Mouse (Mus musculus): ENCODE results near the gene Olfr619. TPM values are rescaled to one million over a fixed set of nuclear protein-coding genes. Genes with fewer than 3 reads are reported as not detected.

Olfr619 gene
- polyA plus RNA-seq, 1 experiment from 2014 or later, result not detected

Small RNAs within 50 kb of the gene (microRNA-seq; reads per million reads assigned to microRNA genes)
- gene Gm26506, result not detected

Other genes with a start within 250 kb of the Olfr619 start
- gene Olfr601, start 237.9 kb upstream of the Olfr619 start, polyA plus RNA-seq (2016; fragmentation: Nextera tagmentation; extraction: Ambion mirVana), result not detected in 2 replicates
- gene Olfr603, start 214.4 kb upstream of the Olfr619 start, polyA plus RNA-seq (2016; fragmentation: Nextera tagmentation; extraction: Ambion mirVana), result not detected in 2 replicates
- gene Usp17lc, start 185.5 kb upstream of the Olfr619 start, polyA plus RNA-seq (2016; fragmentation: Nextera tagmentation; extraction: Ambion mirVana), result not detected in 2 replicates
- gene Olfr605, start 155.1 kb upstream of the Olfr619 start, polyA plus RNA-seq (2016; fragmentation: Nextera tagmentation; extraction: Ambion mirVana), result not detected in 2 replicates
- not detected in 2 replicates for gene Olfr606, start 151.5 kb upstream of the Olfr619 start, polyA plus RNA-seq (2016; fragmentation: Nextera tagmentation; extraction: Ambion mirVana)
- not detected in 2 replicates for gene Olfr607, start 136.4 kb upstream of the Olfr619 start, polyA plus RNA-seq (2016; fragmentation: Nextera tagmentation; extraction: Ambion mirVana)
- not detected in 2 replicates for gene Olfr608, start 130.7 kb upstream of the Olfr619 start, polyA plus RNA-seq (2016; fragmentation: Nextera tagmentation; extraction: Ambion mirVana)
- gene Olfr609, start 102.5 kb upstream of the Olfr619 start, polyA plus RNA-seq (2016; fragmentation: Nextera tagmentation; extraction: Ambion mirVana), result not detected in 2 replicates
- not detected in 2 replicates for gene Olfr610, start 88.5 kb upstream of the Olfr619 start, polyA plus RNA-seq (2016; fragmentation: Nextera tagmentation; extraction: Ambion mirVana)
- gene Olfr611, start 79.7 kb upstream of the Olfr619 start, polyA plus RNA-seq (2016; fragmentation: Nextera tagmentation; extraction: Ambion mirVana), result not detected in 2 replicates
- gene Olfr612, start 57.9 kb upstream of the Olfr619 start, polyA plus RNA-seq (2016; fragmentation: Nextera tagmentation; extraction: Ambion mirVana), result not detected in 2 replicates
- not detected in 2 replicates for gene Olfr613, start 52.5 kb upstream of the Olfr619 start, polyA plus RNA-seq (2016; fragmentation: Nextera tagmentation; extraction: Ambion mirVana)
- gene Olfr615, start 44.5 kb upstream of the Olfr619 start, polyA plus RNA-seq (2016; fragmentation: Nextera tagmentation; extraction: Ambion mirVana), result not detected in 2 replicates
- not detected in 2 replicates for gene Olfr616, start 31.4 kb upstream of the Olfr619 start, polyA plus RNA-seq (2016; fragmentation: Nextera tagmentation; extraction: Ambion mirVana)
- 0.15 TPM in 1 of 2 replicates, not detected in the other for gene Olfr617, start 27.5 kb upstream of the Olfr619 start, polyA plus RNA-seq (2016; fragmentation: Nextera tagmentation; extraction: Ambion mirVana)
- not detected in 2 replicates for gene Olfr618, start 10.5 kb upstream of the Olfr619 start, polyA plus RNA-seq (2016; fragmentation: Nextera tagmentation; extraction: Ambion mirVana)
- gene Olfr620, start 12.0 kb downstream of the Olfr619 start, polyA plus RNA-seq (2016; fragmentation: Nextera tagmentation; extraction: Ambion mirVana), result not detected in 2 replicates
- not detected in 2 replicates for gene Olfr622, start 42.1 kb downstream of the Olfr619 start, polyA plus RNA-seq (2016; fragmentation: Nextera tagmentation; extraction: Ambion mirVana)
- gene Olfr623, start 63.1 kb downstream of the Olfr619 start, polyA plus RNA-seq (2016; fragmentation: Nextera tagmentation; extraction: Ambion mirVana), result not detected in 2 replicates
- 0.04 and 0.10 TPM in 2 replicates for gene Olfr624, start 70.6 kb downstream of the Olfr619 start, polyA plus RNA-seq (2016; fragmentation: Nextera tagmentation; extraction: Ambion mirVana)
- not detected in 2 replicates for gene Olfr625-ps1, start 82.1 kb downstream of the Olfr619 start, polyA plus RNA-seq (2016; fragmentation: Nextera tagmentation; extraction: Ambion mirVana)
- not detected in 2 replicates for gene Olfr243, start 114.1 kb downstream of the Olfr619 start, polyA plus RNA-seq (2016; fragmentation: Nextera tagmentation; extraction: Ambion mirVana)
- not detected in 2 replicates for gene Olfr628, start 129.8 kb downstream of the Olfr619 start, polyA plus RNA-seq (2016; fragmentation: Nextera tagmentation; extraction: Ambion mirVana)
- gene Olfr629, start 144.4 kb downstream of the Olfr619 start, polyA plus RNA-seq (2016; fragmentation: Nextera tagmentation; extraction: Ambion mirVana), result not detected in 2 replicates
- gene Olfr630, start 156.8 kb downstream of the Olfr619 start, polyA plus RNA-seq (2016; fragmentation: Nextera tagmentation; extraction: Ambion mirVana), result not detected in 2 replicates
- not detected in 2 replicates for gene Olfr69, start 171.0 kb downstream of the Olfr619 start, polyA plus RNA-seq (2016; fragmentation: Nextera tagmentation; extraction: Ambion mirVana)
- gene Olfr68, start 179.1 kb downstream of the Olfr619 start, polyA plus RNA-seq (2016; fragmentation: Nextera tagmentation; extraction: Ambion mirVana), result not detected in 2 replicates
- not detected in 2 replicates for gene Olfr67, start 191.2 kb downstream of the Olfr619 start, polyA plus RNA-seq (2016; fragmentation: Nextera tagmentation; extraction: Ambion mirVana)
- 883 and 936 TPM in 2 replicates for gene Hbb-bt, start 213.4 kb downstream of the Olfr619 start, polyA plus RNA-seq (2016; fragmentation: Nextera tagmentation; extraction: Ambion mirVana)
- 706 and 771 TPM in 2 replicates for gene Hbb-bs, start 227.5 kb downstream of the Olfr619 start, polyA plus RNA-seq (2016; fragmentation: Nextera tagmentation; extraction: Ambion mirVana)
- gene Hbb-bh2, start 239.9 kb downstream of the Olfr619 start, polyA plus RNA-seq (2016; fragmentation: Nextera tagmentation; extraction: Ambion mirVana), result 0.32 TPM in 1 of 2 replicates, not detected in the other
- gene Hbb-bh1, start 242.6 kb downstream of the Olfr619 start, polyA plus RNA-seq (2016; fragmentation: Nextera tagmentation; extraction: Ambion mirVana), result 537 and 696 TPM in 2 replicates

All from embryonic facial prominence, embryonic 12.5 days (tissue).